Mouse (Mus musculus) thymus, postnatal 4 days (tissue): ENCODE data around the gene Akr1c14.
A peak's percentile ranks its signal among the peaks of the same experiment; 100 is the strongest.
"Not testable (repeated sequence)": the region's sequence is repeated elsewhere in the genome, so short reads cannot be mapped to it uniquely, and the experiment has no call there.

Source experiments
- DNase-seq: peaks from one replicate; pipeline ENCODE4 v3.0.0; 2021

The Akr1c14 gene

DNA sequence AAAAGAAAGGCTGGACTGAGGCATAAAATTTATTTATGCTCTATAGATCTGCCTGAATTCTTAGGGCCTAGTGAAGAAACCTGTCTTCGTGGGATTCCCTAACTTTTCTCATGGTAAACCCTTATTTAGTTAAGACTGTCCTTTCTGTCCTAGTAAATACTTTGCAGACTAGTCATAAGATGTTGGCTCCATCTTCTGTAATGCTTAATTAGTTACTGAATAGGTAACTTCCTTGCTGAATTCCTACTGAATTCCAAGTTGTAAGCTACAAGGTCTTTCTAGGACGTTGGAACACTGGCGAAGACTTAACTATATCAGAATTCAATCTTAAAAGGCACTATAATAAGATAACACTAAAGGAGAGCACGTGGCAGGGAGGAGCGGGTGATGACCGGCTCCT, 75.7 kb downstream of the Akr1c14 start:
- not testable (repeated sequence) for DNase-seq

DNA sequence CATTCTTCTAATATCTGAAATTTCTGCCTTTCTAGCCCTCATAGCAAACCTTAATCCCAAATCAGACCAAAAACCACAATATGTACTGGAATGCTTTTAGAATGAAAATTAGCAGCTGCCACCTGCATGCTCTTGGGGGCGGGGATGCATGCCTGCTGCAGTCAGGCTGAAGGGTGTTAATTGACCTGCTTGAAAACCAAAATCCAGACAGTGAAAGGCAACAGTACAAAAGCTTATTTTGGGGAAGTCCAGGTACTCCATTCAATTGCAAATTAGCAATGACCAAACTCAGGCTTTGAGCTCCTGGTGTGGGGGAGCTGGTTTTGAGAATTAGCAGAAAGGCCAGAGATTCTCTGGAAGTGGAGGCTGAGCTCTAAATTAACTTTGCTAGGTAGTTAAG, 77.0 kb downstream of the Akr1c14 start:
- not testable (repeated sequence) for DNase-seq

DNA sequence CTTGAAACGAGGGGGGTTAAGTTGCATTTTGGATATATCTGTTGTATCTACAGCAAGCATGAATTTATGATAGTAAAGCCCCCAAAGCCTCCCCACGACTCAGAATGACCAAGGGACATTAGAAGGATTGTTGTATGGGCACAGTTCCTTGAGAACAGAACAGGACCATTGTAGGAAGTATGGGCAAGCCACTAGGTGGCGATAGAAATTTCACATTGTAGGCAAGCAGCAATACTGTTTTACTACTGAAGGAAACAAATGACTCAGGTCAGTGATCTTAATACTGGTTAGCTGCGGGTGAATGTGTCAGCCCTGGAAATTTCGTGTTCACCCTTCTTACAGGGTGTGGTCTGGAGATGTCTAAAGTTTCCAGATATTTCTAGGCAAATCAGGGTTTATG, 80.3 kb downstream of the Akr1c14 start:
- peak; percentile 11 for DNase-seq

DNA sequence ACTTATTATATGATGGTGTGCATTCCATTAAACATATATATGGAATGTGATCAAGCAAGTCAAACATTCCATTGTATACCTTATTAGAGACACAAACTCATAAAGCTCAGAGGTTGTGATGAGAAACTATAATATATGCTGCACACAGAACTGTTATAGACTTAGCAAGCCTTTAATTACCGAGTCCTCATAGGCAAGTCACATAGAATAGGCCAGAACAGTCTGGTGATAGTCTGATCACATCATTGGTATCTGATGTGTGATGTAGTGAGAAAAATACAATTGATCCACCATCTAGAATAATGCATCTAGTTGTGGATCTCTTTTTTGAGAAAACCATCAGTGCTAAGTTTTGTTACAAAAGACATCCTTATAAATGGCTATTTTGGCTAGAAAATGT, 82.5 kb downstream of the Akr1c14 start:
- DNase-seq, result no peak

DNA sequence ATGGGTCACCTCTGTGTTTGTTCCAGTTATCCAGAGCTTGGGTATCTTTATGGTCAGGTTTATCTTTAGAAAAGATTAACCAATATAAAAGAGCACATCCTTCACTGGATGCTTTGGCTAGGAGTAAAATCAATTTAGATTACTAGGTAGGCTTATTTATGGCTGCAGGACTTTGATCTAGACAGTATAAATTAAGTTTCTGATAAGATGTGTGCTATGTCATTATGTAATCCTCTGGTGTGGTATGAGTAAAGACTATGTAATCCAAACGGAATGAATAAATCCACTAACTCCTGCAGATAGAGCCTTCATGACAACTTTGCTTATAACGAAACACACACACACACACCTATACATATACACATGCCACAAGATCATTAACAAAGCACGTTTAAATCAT, 82.9 kb downstream of the Akr1c14 start:
- no peak for DNase-seq

DNA sequence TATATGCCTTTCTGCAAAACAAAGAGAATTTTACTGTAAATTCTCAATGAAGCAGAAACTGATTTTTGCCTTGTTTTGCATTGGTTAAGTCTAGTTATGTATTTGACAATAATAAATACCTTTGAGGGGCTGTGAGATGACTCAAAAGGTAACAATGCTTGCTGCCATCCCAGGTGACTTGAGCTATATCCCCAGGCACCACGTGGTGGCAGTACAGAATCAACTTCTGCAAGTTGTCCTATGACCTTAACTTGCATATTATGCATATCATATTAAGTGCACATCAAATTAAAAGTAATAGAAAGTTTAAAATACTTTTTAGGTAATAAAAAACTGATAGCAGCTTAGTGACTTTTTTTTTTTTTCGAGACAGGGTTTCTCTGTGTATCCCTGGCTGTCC, 84.3 kb downstream of the Akr1c14 start:
- peak; percentile 61 for DNase-seq
